Mouse (Mus musculus) megakaryocyte, embryonic 14.5 days (primary cell): Measurements from ENCODE around the gene M6pr. TPM values are rescaled to one million over a fixed set of nuclear protein-coding genes. Genes with fewer than 3 reads are reported as not detected.
"Not testable (repeated sequence)": the region's sequence is repeated elsewhere in the genome, so short reads cannot be mapped to it uniquely, and the experiment has no call there.

ENCODE experiments used
- H3K27me3 ChIP-seq: replicated peaks from 2 replicates; pipeline ENCODE3; 2012; ENCODE audit warnings: inconsistent platforms
- H3K36me3 ChIP-seq: replicated peaks from 2 replicates; pipeline ENCODE3; 2012; ENCODE audit warnings: low read length, inconsistent platforms, mixed read lengths
- H3K4me1 ChIP-seq: 2 replicates; pipeline ENCODE4 v1.6.1; 2012; ENCODE audit warnings: inconsistent platforms
- H3K4me3 ChIP-seq: replicated peaks from 2 replicates; pipeline ENCODE3; 2012; ENCODE audit warnings: moderate library complexity, mild to moderate bottlenecking, inconsistent platforms
- H3K9me3 ChIP-seq: 2 replicates; pipeline ENCODE4 v1.6.1; 2012; ENCODE audit warnings: inconsistent platforms
- FLI1 ChIP-seq: IDR thresholded peaks from 2 replicates; pipeline ENCODE4 v1.6.1; 2012; ENCODE audit warnings: low read length, inconsistent platforms, mixed read lengths
- GATA1 ChIP-seq: IDR thresholded peaks from 3 replicates; pipeline ENCODE4 v1.6.1; 2012; ENCODE audit warnings: mixed read lengths, low read length, inconsistent platforms, borderline replicate concordance
- polyA plus RNA-seq: library from polyadenylated mRNA; stranded (reverse); fragments of >175 nt; gene quantifications from 2 replicates; pipeline ENCODE4 v1.2.3, GENCODE M21; 2012; ENCODE audit warnings: low replicate concordance; ENCODE audit not compliant: insufficient read depth

M6pr gene
- polyA plus RNA-seq, 1 experiment = 13.0 TPM

DNA sequence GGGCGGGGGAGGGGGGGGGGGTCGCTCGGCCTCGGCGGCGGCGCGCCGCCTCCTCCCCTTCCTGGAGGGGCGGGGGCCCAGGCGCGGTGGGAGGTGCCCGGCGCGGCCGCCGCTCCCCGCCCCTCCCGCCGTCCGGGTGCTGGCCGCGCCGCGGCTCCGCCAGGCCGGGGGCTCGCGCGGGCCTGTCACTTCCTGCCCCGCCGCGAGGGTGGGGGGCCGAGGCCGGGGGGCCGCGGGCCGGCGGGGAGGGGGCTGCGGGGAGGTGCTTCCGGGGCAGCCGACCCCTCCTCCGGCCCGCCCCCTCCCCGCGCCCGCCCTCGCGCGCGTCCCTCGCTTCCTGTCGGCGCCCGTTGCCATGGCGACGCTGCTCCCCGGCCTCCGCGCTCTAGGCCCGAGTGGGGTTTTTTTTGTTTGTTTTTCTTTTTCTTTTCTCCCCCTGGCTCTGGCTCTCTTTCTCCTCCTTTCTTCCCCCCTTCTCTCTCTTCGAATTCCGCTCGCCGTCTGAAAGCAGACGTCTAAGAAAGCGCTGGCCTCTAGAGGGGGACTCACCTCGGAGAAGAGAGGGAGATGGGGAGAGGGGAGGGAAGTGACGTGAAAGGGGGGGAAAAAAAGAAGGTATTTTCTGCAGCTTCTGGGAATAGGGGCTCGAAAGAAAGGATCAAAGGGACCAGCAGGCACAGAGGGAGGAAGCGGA is 31.3 kb downstream of the M6pr start:
- Histone ChIP-seq H3K9me3 (no peaks in the 10 kb centered on the region), H3K36me3 (peaks cover 13% of the 10 kb centered on the region), H3K4me3 (peak overlapping the region; percentile 98), H3K4me1 (peaks cover 40% of the 10 kb centered on the region), H3K27me3 (no peaks in the 10 kb centered on the region)
- TF ChIP-seq GATA1 = no peak

DNA sequence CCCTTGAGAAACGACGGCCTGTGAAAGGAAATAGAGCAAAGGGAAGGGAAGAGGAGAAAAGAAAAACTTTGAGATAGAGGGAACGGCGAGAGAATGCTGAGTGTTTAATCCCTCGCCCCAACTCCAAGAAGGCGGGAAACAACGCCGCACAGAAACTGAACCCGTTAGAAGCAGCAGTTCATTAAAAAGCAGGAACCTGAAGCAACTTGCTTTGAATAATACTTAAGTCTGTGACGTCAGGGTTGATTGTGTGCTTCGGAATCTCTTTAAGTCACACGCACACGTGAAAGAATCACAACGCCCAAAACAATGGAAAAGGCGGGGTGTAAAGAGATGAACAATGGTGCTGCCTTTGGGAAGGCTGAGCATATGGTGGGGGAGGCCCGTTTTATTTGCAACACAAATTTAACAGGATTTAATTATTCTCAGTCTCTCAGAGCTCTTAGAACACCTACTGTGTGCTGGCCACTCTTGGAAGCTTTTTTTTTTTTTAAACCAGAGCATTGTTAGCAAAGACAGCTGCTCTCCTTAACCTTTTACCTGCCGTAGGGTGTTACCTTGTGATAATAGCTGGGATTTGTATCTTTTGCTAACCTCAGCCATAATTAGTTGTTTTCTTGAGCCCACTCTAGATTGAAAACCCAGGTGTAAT is 32.0 kb downstream of the M6pr start, which contains the start of gene Phc1:
TSS of gene Phc1 (minus strand) at position 213 of the 652 bp plus-strand sequence.
- Histone ChIP-seq H3K9me3 (no peaks in the 10 kb centered on the region), H3K4me1 (peaks cover 46% of the 10 kb centered on the region), H3K27me3 (no peaks in the 10 kb centered on the region), H3K4me3 (peak within 1 kb of the TSS; percentile 98), H3K36me3 (peaks cover 10% of the 10 kb centered on the region)
- TF ChIP-seq GATA1 (no peak), FLI1 (no peak)

DNA sequence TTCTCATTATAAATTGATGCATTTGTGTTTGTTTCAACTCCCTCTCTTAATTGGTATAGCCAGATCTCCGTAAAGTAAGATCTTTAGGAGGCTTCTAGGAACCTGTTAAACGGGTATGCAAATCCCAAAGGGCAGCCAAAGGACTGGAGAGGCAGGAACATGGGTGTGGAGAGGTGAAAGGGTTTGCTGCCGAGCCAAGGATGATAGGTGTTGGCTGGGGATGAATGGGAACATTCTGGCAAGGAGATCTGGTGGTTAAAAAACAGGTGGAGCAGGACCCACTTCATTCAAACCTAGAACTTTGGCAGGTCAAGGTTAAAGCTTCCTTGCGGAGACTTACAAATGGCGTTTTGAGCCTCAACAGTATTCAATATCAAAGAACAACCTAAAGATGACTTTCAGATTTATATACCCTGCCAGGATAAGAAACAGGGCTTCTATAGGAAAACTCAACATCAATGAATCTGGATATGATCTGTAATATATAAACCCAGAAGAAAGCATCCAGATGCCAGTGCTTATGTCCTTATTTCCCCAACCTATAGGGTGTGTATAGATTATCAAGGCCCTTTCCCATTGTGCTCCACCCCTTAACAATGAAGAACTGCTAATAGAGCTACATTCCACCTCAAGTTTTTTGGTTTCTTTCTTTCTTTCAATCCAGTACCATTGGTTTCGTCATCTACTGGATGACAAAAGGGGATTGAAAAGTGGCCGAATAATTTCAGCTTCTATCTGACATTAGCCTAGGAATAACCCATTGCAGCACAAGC is 32.7 kb downstream of the M6pr start:
- no peaks in the 10 kb centered on the region for H3K9me3 ChIP-seq
- TF ChIP-seq FLI1 (no peak), GATA1 (no peak)
- H3K4me1 ChIP-seq = peaks cover 50% of the 10 kb centered on the region
- no peak overlapping the region for H3K4me3 ChIP-seq
- H3K27me3 ChIP-seq = no peaks in the 10 kb centered on the region
- peaks cover 7% of the 10 kb centered on the region for H3K36me3 ChIP-seq

DNA sequence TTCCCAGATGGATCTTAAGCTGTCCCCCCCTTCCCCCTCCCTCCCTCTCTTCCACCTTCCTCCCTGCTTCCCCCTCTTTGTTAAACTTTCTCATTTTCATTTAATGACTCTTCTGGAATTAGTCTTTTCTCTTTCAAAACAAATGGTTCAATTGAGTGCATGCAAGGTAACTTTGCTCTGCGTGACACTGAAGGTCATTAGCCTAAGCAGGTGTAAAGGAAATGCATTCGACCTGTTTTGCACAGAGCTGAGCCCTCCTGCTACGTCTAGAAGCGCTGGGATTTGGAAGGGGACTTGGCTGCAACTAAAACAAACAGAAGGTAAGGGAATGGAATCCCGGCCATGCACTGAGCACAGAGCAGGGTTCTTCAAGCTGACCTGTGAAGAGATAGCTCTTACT is 33.6 kb downstream of the M6pr start:
- peaks cover 50% of the 10 kb centered on the region for H3K4me1 ChIP-seq
- H3K4me3 ChIP-seq = no peak overlapping the region
- H3K36me3 ChIP-seq = no peaks in the 10 kb centered on the region
- H3K9me3 ChIP-seq = no peaks in the 10 kb centered on the region
- TF ChIP-seq GATA1 = no peak
- TF ChIP-seq FLI1 = no peak
- H3K27me3 ChIP-seq = no peaks in the 10 kb centered on the region

DNA sequence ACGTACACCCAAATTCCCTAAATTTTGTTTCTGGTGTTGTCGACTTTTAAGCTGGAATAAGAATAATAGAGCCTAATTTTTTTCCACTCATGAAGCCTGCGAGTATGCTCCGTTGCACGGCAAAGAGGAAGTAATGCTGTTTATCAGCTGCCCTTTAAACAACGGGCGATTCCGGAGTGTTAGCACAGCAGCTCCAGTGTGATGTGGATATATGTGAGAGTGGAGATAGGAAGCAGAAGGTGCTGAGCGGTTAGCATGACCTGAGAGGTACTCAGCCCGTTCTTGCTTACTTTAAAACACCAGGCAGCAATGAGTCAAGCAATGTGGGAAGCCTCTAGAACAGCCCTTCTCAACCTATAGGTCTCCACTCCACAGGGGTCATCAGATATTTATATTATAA is 35.2 kb downstream of the M6pr start:
- Histone ChIP-seq H3K27me3 (no peaks in the 10 kb centered on the region), H3K9me3 (no peaks in the 10 kb centered on the region), H3K4me3 (peak overlapping the region; percentile 88), H3K36me3 (no peaks in the 10 kb centered on the region), H3K4me1 (peaks cover 45% of the 10 kb centered on the region)
- TF ChIP-seq GATA1 = no peak
- no peak for TF ChIP-seq FLI1

DNA sequence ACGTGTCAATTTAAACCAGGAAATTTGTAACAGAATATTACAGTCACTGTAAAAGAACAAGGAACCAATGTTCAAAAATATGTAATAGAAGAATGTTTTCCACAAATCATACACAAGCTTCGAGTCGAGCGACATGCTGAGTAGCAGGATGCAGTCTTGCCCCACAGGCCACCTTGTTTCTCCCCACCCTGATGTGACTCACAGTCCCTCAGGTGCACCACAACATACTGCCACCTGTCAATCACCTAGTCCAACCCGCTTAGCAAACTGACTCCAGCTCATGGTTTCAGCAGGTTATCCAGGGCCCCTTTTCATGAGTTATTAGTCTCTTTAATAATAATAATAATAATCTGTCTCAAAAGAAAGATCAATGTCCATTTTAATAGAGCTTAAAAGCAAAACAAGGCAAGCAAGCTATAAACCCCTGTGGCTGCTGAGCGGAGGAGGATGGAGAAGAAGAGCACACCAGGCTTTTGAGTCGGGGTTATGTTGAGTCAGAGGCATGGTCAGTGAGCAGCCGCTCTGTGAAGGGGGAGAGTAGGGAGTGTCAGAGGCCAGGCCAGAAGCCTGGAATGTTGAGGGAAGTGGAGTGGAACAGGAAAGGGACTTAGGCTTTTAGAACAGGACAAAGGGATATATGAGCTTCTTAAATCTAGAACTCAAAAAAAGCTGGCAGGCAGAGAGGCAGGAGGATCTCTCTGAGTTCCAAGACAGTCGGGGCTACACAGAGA is 36.0 kb downstream of the M6pr start:
- H3K4me3 ChIP-seq = peak overlapping the region; percentile 71
- no peaks in the 10 kb centered on the region for H3K27me3 ChIP-seq
- TF ChIP-seq FLI1 (no peak), GATA1 (no peak)
- no peaks in the 10 kb centered on the region for H3K9me3 ChIP-seq
- peaks cover 39% of the 10 kb centered on the region for H3K4me1 ChIP-seq
- H3K36me3 ChIP-seq = no peaks in the 10 kb centered on the region

DNA sequence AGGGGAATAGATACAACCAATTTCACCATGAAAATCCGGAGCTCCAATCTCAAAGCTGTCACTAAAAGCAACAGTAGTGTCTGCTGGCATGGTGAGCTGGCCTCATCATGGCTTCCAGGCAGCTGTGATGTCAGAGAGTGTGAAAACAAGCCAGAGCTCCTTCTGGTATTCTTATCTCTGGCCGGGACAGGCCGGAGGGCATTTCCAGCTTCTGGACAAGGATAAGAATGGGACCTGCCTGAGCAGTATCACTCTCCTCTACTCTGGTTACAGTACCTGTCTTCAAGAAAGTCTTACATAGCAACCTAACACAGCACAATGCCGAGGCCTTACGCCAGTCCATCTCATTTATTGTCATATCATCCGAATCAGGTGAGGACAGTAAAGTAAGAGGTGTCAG is 37.2 kb downstream of the M6pr start:
- Histone ChIP-seq H3K9me3 (no peaks in the 10 kb centered on the region), H3K4me3 (no peak overlapping the region), H3K27me3 (no peaks in the 10 kb centered on the region), H3K36me3 (no peaks in the 10 kb centered on the region), H3K4me1 (peaks cover 33% of the 10 kb centered on the region)
- TF ChIP-seq GATA1 = no peak
- no peak for TF ChIP-seq FLI1

DNA sequence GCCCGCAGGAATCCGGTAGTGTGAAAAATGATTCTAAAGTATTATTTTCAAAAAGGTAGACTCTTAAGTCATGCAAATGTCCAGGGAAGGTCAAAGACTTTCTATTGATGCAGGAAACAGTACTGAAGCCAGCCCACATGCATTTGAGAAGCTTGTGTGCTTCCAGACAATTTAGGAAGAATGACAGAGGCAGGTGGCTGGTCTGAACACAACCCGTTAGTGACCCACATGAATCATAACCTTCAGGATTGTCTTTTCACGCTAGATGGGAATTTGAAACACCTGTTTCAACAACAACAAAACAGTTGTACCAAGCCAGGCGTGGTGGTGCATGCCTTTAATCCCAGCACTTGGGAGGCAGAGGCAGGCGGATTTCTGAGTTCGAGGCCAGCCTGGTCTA is 37.9 kb downstream of the M6pr start:
- Histone ChIP-seq H3K4me3 (no peak overlapping the region), H3K4me1 (peaks cover 29% of the 10 kb centered on the region), H3K36me3 (no peaks in the 10 kb centered on the region), H3K9me3 (no peaks in the 10 kb centered on the region), H3K27me3 (no peaks in the 10 kb centered on the region)
- TF ChIP-seq FLI1 (no peak), GATA1 (no peak)

DNA sequence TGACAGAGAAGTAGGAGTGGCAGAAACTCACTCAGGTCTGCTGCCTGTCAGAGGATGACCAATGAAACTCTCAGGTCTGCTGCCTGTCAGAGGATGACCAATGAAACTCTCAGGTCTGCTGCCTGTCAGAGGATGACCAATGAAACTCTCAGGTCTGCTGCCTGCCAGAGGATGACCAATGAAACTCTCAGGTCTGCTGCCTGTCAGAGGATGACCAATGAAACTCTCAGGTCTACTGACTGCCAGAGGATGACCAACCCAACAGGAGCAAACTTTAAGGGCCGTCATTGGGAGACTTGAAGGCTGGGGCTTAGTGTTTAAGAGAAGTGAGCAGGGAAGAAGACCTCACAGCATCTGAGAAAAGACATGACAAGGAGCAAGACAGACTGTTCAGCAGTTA is 38.8 kb downstream of the M6pr start:
- not testable (repeated sequence) for H3K27me3 ChIP-seq, H3K4me3 ChIP-seq, H3K9me3 ChIP-seq, H3K36me3 ChIP-seq
- H3K4me1 ChIP-seq = peaks cover 29% of the 10 kb centered on the region
